23 mouse cellular contexts compared by ENCODE assay signal in genomic region chr11:112990751-112991150, GRCm38 (mm10).
A peak's percentile ranks its signal among the peaks of the same experiment; 100 is the strongest.
DNase-seq lines count a peak whose midpoint lies in the region; ATAC-seq and TF ChIP-seq lines count a peak whose summit lies in the region.
"Had no signal": no experiment of that assay in that cellular context is flagged by ENCODE, and none has a peak within 500 bp of the region (broad histone marks: within the 10 kb centered on the region; RNA-seq: fewer than 3 reads in every experiment).

No protein-coding gene starts in this region.

- H3K4me2 ChIP-seq in forebrain, embryonic 12.5 days: no peak overlapping the region
- H3K4me2 ChIP-seq in lung, embryonic 14.5 days: peak overlapping the region; percentile 3; the same call in 1 of the 2 replicates
- no peak overlapping the region for H3K4me2 ChIP-seq in lung, postnatal 0 days (replicated peaks; ENCODE audit: low read depth, low read length)
- H3K4me2 ChIP-seq in midbrain, embryonic 14.5 days (ENCODE audit: low read length): no peak overlapping the region
- H3K4me2 ChIP-seq in midbrain, postnatal 0 days (ENCODE audit: low read depth, low read length, poor library complexity, severe bottlenecking): no peak overlapping the region
- H3K4me2 ChIP-seq: forebrain, embryonic 13.5 days; neural tube, embryonic 13.5 days had no signal

- no peak for DNase-seq in forebrain, embryonic 10.5 days (ENCODE audit: extremely low spot score, low spot score)
- no peak for DNase-seq in lung, embryonic 14.5 days
- DNase-seq in lung, postnatal 0 days (ENCODE audit: low spot score): no peak
- DNase-seq in midbrain, embryonic 14.5 days: peak; percentile 27
- no peak for DNase-seq in midbrain, postnatal 0 days (ENCODE audit: low spot score)
- DNase-seq in spleen, adult 12 weeks (ENCODE audit: low spot score): no peak
- DNase-seq in heart, embryonic 10.5 days (ENCODE audit: low spot score): no peak
- DNase-seq: adrenal gland, adult 2 months; cerebellum, adult 9-11 months; gastrocnemius, postnatal 14 days; heart, adult 18-20 months; heart, postnatal 36 days; layer of hippocampus, adult 9-11 months; left cerebral cortex, postnatal 4 days; liver, postnatal 0 days; right cerebral cortex, postnatal 25 days; thymus, postnatal 14 days had no signal

- H3K4me3 ChIP-seq in forebrain, embryonic 10.5 days: no peak overlapping the region
- H3K4me3 ChIP-seq in forebrain, embryonic 12.5 days (replicated peaks): no peak overlapping the region
- H3K4me3 ChIP-seq in lung, embryonic 14.5 days (ENCODE audit: low read depth, low read length): no peak overlapping the region
- no peak overlapping the region for H3K4me3 ChIP-seq in lung, postnatal 0 days (ENCODE audit: low read depth, low read length)
- no peak overlapping the region for H3K4me3 ChIP-seq in midbrain, embryonic 14.5 days (replicated peaks; ENCODE audit: low read depth, low read length)
- no peak overlapping the region for H3K4me3 ChIP-seq in midbrain, postnatal 0 days (ENCODE audit: low read depth, low read length)
- no peak overlapping the region for H3K4me3 ChIP-seq in heart, embryonic 10.5 days
- H3K4me3 ChIP-seq: forebrain, embryonic 13.5 days; left cerebral cortex, adult 2 months; neural tube, embryonic 13.5 days had no signal

- 83% methylated on average over 11 of the region's 11 CpGs for WGBS in forebrain, embryonic 10.5 days
- WGBS in forebrain, embryonic 12.5 days: 77% methylated on average over 11 of the region's 11 CpGs
- WGBS in lung, embryonic 14.5 days: 70% methylated on average over 11 of the region's 11 CpGs
- WGBS in lung, postnatal 0 days: 54% methylated on average over 11 of the region's 11 CpGs
- WGBS in midbrain, embryonic 14.5 days: 75% methylated on average over 11 of the region's 11 CpGs
- WGBS in midbrain, postnatal 0 days: 79% methylated on average over 11 of the region's 11 CpGs
- 87% methylated on average over 11 of the region's 11 CpGs for WGBS in heart, embryonic 10.5 days

- ATAC-seq in forebrain, embryonic 12.5 days (ENCODE audit: low FRiP score): no peak
- ATAC-seq in lung, embryonic 14.5 days (ENCODE audit: insufficient read depth): no peak
- ATAC-seq in lung, postnatal 0 days: no peak
- ATAC-seq in midbrain, embryonic 14.5 days (ENCODE audit: low FRiP score, low TSS enrichment): no peak
- ATAC-seq in midbrain, postnatal 0 days (ENCODE audit: low FRiP score): no peak
- ATAC-seq: hindbrain, embryonic 16.5 days; intestine, embryonic 16.5 days; liver, postnatal 0 days had no signal

- H3K36me3 ChIP-seq in forebrain, embryonic 10.5 days (replicated peaks): no peaks in the 10 kb centered on the region
- no peaks in the 10 kb centered on the region for H3K36me3 ChIP-seq in forebrain, embryonic 12.5 days (replicated peaks)
- H3K36me3 ChIP-seq in lung, embryonic 14.5 days (ENCODE audit: insufficient read depth): no peaks in the 10 kb centered on the region
- H3K36me3 ChIP-seq in lung, postnatal 0 days (ENCODE audit: insufficient read depth, low read length): no peaks in the 10 kb centered on the region
- no peaks in the 10 kb centered on the region for H3K36me3 ChIP-seq in midbrain, embryonic 14.5 days (ENCODE audit: control insufficient read depth, insufficient read depth, low read length)
- no peaks in the 10 kb centered on the region for H3K36me3 ChIP-seq in midbrain, postnatal 0 days (ENCODE audit: insufficient read depth, low read length)
- H3K36me3 ChIP-seq in heart, embryonic 10.5 days: no peaks in the 10 kb centered on the region
- H3K36me3 ChIP-seq: neural tube, embryonic 13.5 days had no signal

- H3K9me3 ChIP-seq in forebrain, embryonic 10.5 days: no peaks in the 10 kb centered on the region
- H3K9me3 ChIP-seq in forebrain, embryonic 12.5 days: no peaks in the 10 kb centered on the region
- H3K9me3 ChIP-seq in lung, embryonic 14.5 days (ENCODE audit: low read depth, low read length): no peaks in the 10 kb centered on the region
- H3K9me3 ChIP-seq in lung, postnatal 0 days (ENCODE audit: low read length): no peaks in the 10 kb centered on the region
- no peaks in the 10 kb centered on the region for H3K9me3 ChIP-seq in midbrain, embryonic 14.5 days (ENCODE audit: control insufficient read depth, low read length)
- no peaks in the 10 kb centered on the region for H3K9me3 ChIP-seq in midbrain, postnatal 0 days (ENCODE audit: low read length)
- H3K9me3 ChIP-seq in heart, embryonic 10.5 days: no peaks in the 10 kb centered on the region
- H3K9me3 ChIP-seq: forebrain, embryonic 13.5 days; neural tube, embryonic 13.5 days had no signal

- peaks cover 29% of the 10 kb centered on the region; the same call in 1 of the 2 replicates for H3K27me3 ChIP-seq in forebrain, embryonic 10.5 days (ENCODE audit: poor library complexity, severe bottlenecking)
- peaks cover 8% of the 10 kb centered on the region; the same call in 1 of the 2 replicates for H3K27me3 ChIP-seq in forebrain, embryonic 12.5 days
- H3K27me3 ChIP-seq in lung, embryonic 14.5 days (ENCODE audit: insufficient read depth, low read length): no peaks in the 10 kb centered on the region
- no peaks in the 10 kb centered on the region for H3K27me3 ChIP-seq in lung, postnatal 0 days (replicated peaks; ENCODE audit: insufficient read depth, low read length)
- 0 out of 2 replicates have a peak, but pooled peaks cover 4% of the 10 kb centered on the region for H3K27me3 ChIP-seq in midbrain, embryonic 14.5 days (ENCODE audit: control insufficient read depth, insufficient read depth, low read length)
- H3K27me3 ChIP-seq in midbrain, postnatal 0 days (ENCODE audit: insufficient read depth, low read length): no peaks in the 10 kb centered on the region
- H3K27me3 ChIP-seq in heart, embryonic 10.5 days (ENCODE audit: insufficient read depth, poor library complexity, severe bottlenecking): peaks cover 36% of the 10 kb centered on the region
- H3K27me3 ChIP-seq: forebrain, embryonic 13.5 days; neural tube, embryonic 13.5 days had no signal

- no peak for TF ChIP-seq CTCF in lung, embryonic 14.5 days (IDR thresholded peaks at IDR 0.05; ENCODE audit: low read depth)
- no peak for TF ChIP-seq CTCF in lung, postnatal 0 days (IDR thresholded peaks at IDR 0.05)
- TF ChIP-seq CTCF in midbrain, postnatal 0 days (IDR thresholded peaks at IDR 0.05): no peak

- H3K9ac ChIP-seq in forebrain, embryonic 12.5 days: no peak overlapping the region
- no peak overlapping the region for H3K9ac ChIP-seq in lung, embryonic 14.5 days
- H3K9ac ChIP-seq in lung, postnatal 0 days (replicated peaks; ENCODE audit: low read depth): no peak overlapping the region
- H3K9ac ChIP-seq in midbrain, embryonic 14.5 days (replicated peaks; ENCODE audit: low read length): no peak overlapping the region
- H3K9ac ChIP-seq in midbrain, postnatal 0 days (replicated peaks; ENCODE audit: low read length, poor library complexity, severe bottlenecking): no peak overlapping the region
- H3K9ac ChIP-seq: forebrain, embryonic 13.5 days; liver, postnatal 0 days; neural tube, embryonic 13.5 days had no signal

- TF ChIP-seq EP300 in lung, postnatal 0 days (IDR thresholded peaks at IDR 0.05): no peak

- H3K4me1 ChIP-seq in forebrain, embryonic 10.5 days: peaks cover 61% of the 10 kb centered on the region
- H3K4me1 ChIP-seq in forebrain, embryonic 12.5 days: peaks cover 44% of the 10 kb centered on the region
- H3K4me1 ChIP-seq in lung, embryonic 14.5 days (ENCODE audit: insufficient read depth): peaks cover 20% of the 10 kb centered on the region
- H3K4me1 ChIP-seq in lung, postnatal 0 days (ENCODE audit: insufficient read depth, low read depth, low read length): peaks cover 32% of the 10 kb centered on the region
- H3K4me1 ChIP-seq in midbrain, embryonic 14.5 days (ENCODE audit: control insufficient read depth, insufficient read depth, low read length): peaks cover 13% of the 10 kb centered on the region
- peaks cover 6% of the 10 kb centered on the region; the same call in 1 of the 2 replicates for H3K4me1 ChIP-seq in midbrain, postnatal 0 days (ENCODE audit: insufficient read depth, low read length)
- H3K4me1 ChIP-seq in heart, embryonic 10.5 days: peaks cover 39% of the 10 kb centered on the region

- peak overlapping the region; percentile 81 for H3K27ac ChIP-seq in forebrain, embryonic 10.5 days
- H3K27ac ChIP-seq in forebrain, embryonic 12.5 days: no peak overlapping the region
- peak overlapping the region; percentile 3 for H3K27ac ChIP-seq in lung, embryonic 14.5 days (ENCODE audit: low read depth)
- H3K27ac ChIP-seq in lung, postnatal 0 days (ENCODE audit: low read length): no peak overlapping the region
- H3K27ac ChIP-seq in midbrain, embryonic 14.5 days (replicated peaks; ENCODE audit: low read depth, low read length): no peak overlapping the region
- H3K27ac ChIP-seq in midbrain, postnatal 0 days (ENCODE audit: low read depth, low read length): no peak overlapping the region
- no peak overlapping the region for H3K27ac ChIP-seq in heart, embryonic 10.5 days
- H3K27ac ChIP-seq: forebrain, embryonic 13.5 days; left cerebral cortex, adult 2 months; neural tube, embryonic 13.5 days had no signal

Comparison
In these comparisons a context has a peak if more than half of its experiments do, and no peak if none do; other contexts are left out.
1. H3K27ac ChIP-seq: peak in forebrain, embryonic 10.5 days (single experiment) and lung, embryonic 14.5 days (single experiment); none in forebrain, embryonic 12.5 days (single experiment), lung, postnatal 0 days (single experiment), midbrain, embryonic 14.5 days (single experiment), midbrain, postnatal 0 days (single experiment) and heart, embryonic 10.5 days (single experiment).